Mouse (Mus musculus): ENCODE measurements around the gene Tpm4.

The Tpm4 gene

DNA sequence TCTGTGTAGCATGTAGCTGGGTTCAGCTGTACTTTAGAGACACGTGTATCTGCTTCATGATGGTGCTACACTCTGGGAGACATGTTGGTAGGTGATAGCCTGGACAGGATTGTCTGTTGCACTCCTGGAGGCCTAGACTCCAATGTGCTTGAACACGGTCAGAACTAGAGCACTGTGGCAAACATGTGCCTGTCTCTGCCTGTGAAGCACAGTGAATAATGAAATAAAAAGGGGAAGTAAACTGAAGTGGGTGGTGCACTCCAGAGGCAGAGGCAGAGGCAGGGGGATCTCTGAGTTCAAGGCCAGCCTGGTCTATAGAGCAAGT lies 55.4 kb downstream of the Tpm4 start:
- DNase-seq (ENCODE audit: low spot score), result no peak

GRCm38 (mm10) chr8:72192065-72192464 lies 57.3 kb downstream of the Tpm4 start:
- DNase-seq (ENCODE audit: low spot score), result no peak

GRCm38 (mm10) chr8:72197997-72198396 lies 63.2 kb downstream of the Tpm4 start:
- DNase-seq (ENCODE audit: low spot score), result no peak

Data from embryo, embryonic 10.5 days (tissue).